Mouse (Mus musculus) embryo, embryonic 9.5 days (tissue): ENCODE results near the gene Nectin4.

Source experiments
- DNase-seq: peaks from one replicate; pipeline ENCODE4 v3.0.0-alpha.2; 2017; ENCODE audit errors: extremely low spot score

The Nectin4 gene

GRCm38 (mm10) chr1:171360253-171360652, 9.6 kb upstream of the Nectin4 start:
- no peak for DNase-seq

GRCm38 (mm10) chr1:171360656-171361055, 9.2 kb upstream of the Nectin4 start, which contains the start of gene Klhdc9:
Gene Klhdc9 (minus strand): TSS chr1:171360798.
- peak; percentile 90 for DNase-seq

GRCm38 (mm10) chr1:171361106-171362103, 8.5 kb upstream of the Nectin4 start:
- peak; percentile 76 for DNase-seq

- no peak for DNase-seq
Observed at GRCm38 (mm10) chr1:171365934-171366333, 4.0 kb upstream of the Nectin4 start.

GRCm38 (mm10) chr1:171372880-171373279, 3.0 kb downstream of the Nectin4 start:
- no peak for DNase-seq

- no peak for DNase-seq
Observed at GRCm38 (mm10) chr1:171373946-171374345, 4.0 kb downstream of the Nectin4 start.

- DNase-seq = no peak
Observed at GRCm38 (mm10) chr1:171375646-171376097, 5.8 kb downstream of the Nectin4 start.

- no peak for DNase-seq
Observed at GRCm38 (mm10) chr1:171378298-171378697, 8.4 kb downstream of the Nectin4 start.

- DNase-seq = peak; percentile 75
Observed at GRCm38 (mm10) chr1:171379935-171380599, 10.2 kb downstream of the Nectin4 start.

GRCm38 (mm10) chr1:171382096-171382620, 12.3 kb downstream of the Nectin4 start:
- DNase-seq = no peak

- DNase-seq = no peak
Observed at GRCm38 (mm10) chr1:171384361-171384760, 14.5 kb downstream of the Nectin4 start.

GRCm38 (mm10) chr1:171385171-171385570, 15.3 kb downstream of the Nectin4 start:
- no peak for DNase-seq

- peak; percentile 38 for DNase-seq
Observed at GRCm38 (mm10) chr1:171387099-171387498, 17.2 kb downstream of the Nectin4 start.

GRCm38 (mm10) chr1:171388376-171389102, 18.6 kb downstream of the Nectin4 start, which contains the start of gene Arhgap30:
Gene Arhgap30 (plus strand): TSS chr1:171388954.
- no peak for DNase-seq

- DNase-seq = no peak
Observed at GRCm38 (mm10) chr1:171390101-171390500, 20.2 kb downstream of the Nectin4 start.

GRCm38 (mm10) chr1:171401821-171402220, 31.9 kb downstream of the Nectin4 start:
- no peak for DNase-seq

- DNase-seq = no peak
Observed at GRCm38 (mm10) chr1:171402991-171403390, 33.1 kb downstream of the Nectin4 start.

- DNase-seq = no peak
Observed at GRCm38 (mm10) chr1:171407263-171407662, 37.4 kb downstream of the Nectin4 start.

GRCm38 (mm10) chr1:171410231-171410630, 40.3 kb downstream of the Nectin4 start:
- no peak for DNase-seq

GRCm38 (mm10) chr1:171410947-171411484, 41.1 kb downstream of the Nectin4 start, which contains the start of gene Usf1:
Gene Usf1 (plus strand): TSS chr1:171411313.
- DNase-seq = peak; percentile 96

- DNase-seq = no peak
Observed at GRCm38 (mm10) chr1:171411492-171411941, 41.6 kb downstream of the Nectin4 start.
